Mouse (Mus musculus): ENCODE data around the gene Axin2. TPM values are rescaled to one million over a fixed set of nuclear protein-coding genes. Genes with fewer than 3 reads are reported as not detected.

The Axin2 gene
- 4.0 and 5.3 TPM in 2 replicates for polyA plus RNA-seq (2012; rRNA removed)

DNA sequence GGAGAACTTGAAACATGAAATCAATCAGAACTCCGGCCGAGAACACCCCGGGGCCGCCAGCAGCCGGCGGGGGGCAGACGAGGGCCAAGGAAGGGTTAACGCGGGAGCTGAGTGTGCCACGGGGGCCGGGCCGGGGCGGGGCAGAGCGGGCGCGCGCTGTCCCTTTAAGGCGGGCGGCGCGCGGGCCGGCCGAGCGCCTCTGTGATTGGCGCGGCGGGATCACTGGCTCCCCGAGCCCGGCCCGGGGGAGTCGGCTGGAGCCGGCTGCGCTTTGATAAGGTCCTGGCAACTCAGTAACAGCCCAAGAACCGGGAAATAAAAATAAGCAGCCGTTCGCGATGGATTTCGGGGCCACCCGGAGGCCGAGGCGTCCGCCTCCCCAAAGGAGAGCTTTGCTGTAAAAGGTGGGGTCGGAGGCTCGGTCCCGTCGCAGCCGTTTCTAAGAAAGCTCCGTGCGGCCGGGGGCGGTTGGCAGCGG is at the start of gene Axin2:
Gene Axin2, plus strand, starts transcription at position 192 of the 478 bp plus-strand sequence.

Other genes with a start within 250 kb of the Axin2 start
- gene E030025P04Rik, start 224.0 kb downstream of the Axin2 start, polyA plus RNA-seq (2012; rRNA removed), result not detected in 2 replicates